Mouse (Mus musculus) spleen, postnatal 4 days (tissue): ENCODE data around the gene Klra9.
"Not testable (repeated sequence)": the region's sequence is repeated elsewhere in the genome, so short reads cannot be mapped to it uniquely, and the experiment has no call there.

Source experiments
- DNase-seq, 2 experiments: peaks; one replicate each; pipeline ENCODE4 v3.0.0; 2022; ENCODE audit warnings: low spot score in 2 of 2

Klra9 gene

GRCm38 (mm10) chr6:130193012-130193411, at the start of gene Klra9:
Klra9 (minus strand) TSS chr6:130193112.
- not testable (repeated sequence) for DNase-seq

- DNase-seq: no peak
Observed at GRCm38 (mm10) chr6:130237536-130237935, 44.6 kb upstream of the Klra9 start.

GRCm38 (mm10) chr6:130236635-130237034, 43.7 kb upstream of the Klra9 start:
- DNase-seq: no peak

GRCm38 (mm10) chr6:130233222-130233621, 40.3 kb upstream of the Klra9 start, which contains the start of gene Klra7:
Klra7 (minus strand) TSS chr6:130233322.
- DNase-seq: no peak

GRCm38 (mm10) chr6:130197453-130197852, 4.5 kb upstream of the Klra9 start:
- not testable (repeated sequence) for DNase-seq

GRCm38 (mm10) chr6:130129798-130130197, 63.1 kb downstream of the Klra9 start, which contains the start of gene Klra8:
Klra8 (minus strand) TSS chr6:130129898.
- DNase-seq: not testable (repeated sequence)
